Mouse (Mus musculus): ENCODE results near the gene Crygs.

DNA sequence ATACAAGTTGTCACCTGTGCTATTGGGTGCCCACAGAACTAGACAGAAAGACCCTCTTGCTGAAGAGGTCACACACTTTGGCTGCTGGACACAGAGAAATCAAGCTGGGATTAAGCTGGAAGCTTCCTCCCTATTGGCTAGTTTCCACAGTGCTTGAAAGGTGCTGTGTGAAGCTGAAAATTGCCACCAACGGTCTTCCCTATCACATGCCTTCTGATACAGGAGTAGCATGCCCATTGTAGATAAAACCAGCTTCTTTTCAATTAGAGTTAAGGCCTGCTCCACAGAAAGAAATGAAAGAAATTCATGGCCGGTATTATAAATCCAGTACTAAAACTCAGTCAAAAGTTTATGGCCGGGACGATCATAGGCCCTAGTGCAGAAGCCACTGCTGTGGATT lies 41.3 kb upstream of the Crygs start:
- TF ChIP-seq CTCF (IDR thresholded peaks at IDR 0.05; ENCODE audit: insufficient read depth, low read length) (no peak), POLR2A (IDR thresholded peaks at IDR 0.05; ENCODE audit: borderline replicate concordance, extremely low read depth, low read depth, low read length) (no peak)

Data from lung, adult 2 months (tissue).